Mouse (Mus musculus): ENCODE data around the gene 1600014C23Rik. TPM values are rescaled to one million over a fixed set of nuclear protein-coding genes. Genes with fewer than 3 reads are reported as not detected.

The 1600014C23Rik gene
- polyA plus RNA-seq, 1 experiment from 2014 or later = not detected

GRCm38 (mm10) chr17:45695227-45696120 lies 38.2 kb downstream of the 1600014C23Rik start:
- H3K9me3 ChIP-seq = no peaks in the 10 kb centered on the region
- no peak overlapping the region for H3K4me3 ChIP-seq
- H3K36me3 ChIP-seq = peaks cover 19% of the 10 kb centered on the region; the same call in 1 of the 2 replicates
- 82% methylated on average over 23 of the region's 23 CpGs for WGBS
- no peak overlapping the region for H3K4me2 ChIP-seq (replicated peaks)
- H3K27me3 ChIP-seq (replicated peaks) = no peaks in the 10 kb centered on the region
- no peak for ATAC-seq (ENCODE audit: low FRiP score, low read depth)
- no peaks in the 10 kb centered on the region for H3K4me1 ChIP-seq
- H3K27ac ChIP-seq = no peak overlapping the region
- H3K9ac ChIP-seq = no peak overlapping the region

- Histone ChIP-seq H3K4me1 (no peaks in the 10 kb centered on the region), H3K36me3 (peaks cover 16% of the 10 kb centered on the region; the same call in 1 of the 2 replicates), H3K4me3 (no peak overlapping the region), H3K27me3 (replicated peaks) (no peaks in the 10 kb centered on the region), H3K9me3 (no peaks in the 10 kb centered on the region), H3K4me2 (replicated peaks) (no peak overlapping the region), H3K9ac (no peak overlapping the region), H3K27ac (no peak overlapping the region)
- 88% methylated on average over 18 of the region's 18 CpGs for WGBS
- ATAC-seq (ENCODE audit: low FRiP score, low read depth) = no peak
Measured at GRCm38 (mm10) chr17:45693812-45694565, 39.7 kb downstream of the 1600014C23Rik start.

- Histone ChIP-seq H3K9me3 (no peaks in the 10 kb centered on the region), H3K27ac (no peak overlapping the region), H3K36me3 (peaks cover 5% of the 10 kb centered on the region; the same call in 1 of the 2 replicates), H3K27me3 (replicated peaks) (no peaks in the 10 kb centered on the region), H3K4me3 (no peak overlapping the region), H3K4me1 (peaks cover 8% of the 10 kb centered on the region), H3K9ac (no peak overlapping the region), H3K4me2 (replicated peaks) (no peak overlapping the region)
- ATAC-seq (ENCODE audit: low FRiP score, low read depth) = no peak
- 80% methylated on average over 5 of the region's 5 CpGs for WGBS
Measured at GRCm38 (mm10) chr17:45692159-45692558, 41.5 kb downstream of the 1600014C23Rik start.

- 89% methylated on average over 4 of the region's 4 CpGs for WGBS
- no peak overlapping the region for H3K9ac ChIP-seq
- no peak overlapping the region for H3K4me3 ChIP-seq
- no peak for ATAC-seq (ENCODE audit: low FRiP score, low read depth)
- H3K36me3 ChIP-seq = no peaks in the 10 kb centered on the region
- H3K27ac ChIP-seq = no peak overlapping the region
- no peaks in the 10 kb centered on the region for H3K27me3 ChIP-seq (replicated peaks)
- H3K4me2 ChIP-seq (replicated peaks) = no peak overlapping the region
- peaks cover 15% of the 10 kb centered on the region for H3K4me1 ChIP-seq
- H3K9me3 ChIP-seq = no peaks in the 10 kb centered on the region
Measured at GRCm38 (mm10) chr17:45690044-45690443, 43.6 kb downstream of the 1600014C23Rik start.

GRCm38 (mm10) chr17:45689120-45689519 lies 44.5 kb downstream of the 1600014C23Rik start:
- H3K36me3 ChIP-seq = no peaks in the 10 kb centered on the region
- no peak for ATAC-seq (ENCODE audit: low FRiP score, low read depth)

GRCm38 (mm10) chr17:45686716-45687115 lies 46.9 kb downstream of the 1600014C23Rik start, which contains the start of gene Tmem63b:
Gene Tmem63b, minus strand, starts transcription at chr17:45686905.
- peak within 1 kb of the TSS; percentile 83 for H3K9ac ChIP-seq
- H3K4me3 ChIP-seq = peak within 1 kb of the TSS; percentile 80
- H3K4me2 ChIP-seq (replicated peaks) = peak within 1 kb of the TSS; percentile 75
- no peaks in the 10 kb centered on the region for H3K9me3 ChIP-seq
- WGBS = 9% methylated on average over 12 of the region's 12 CpGs
- peak within 1 kb of the TSS; percentile 65; the same call in 1 of the 2 replicates for H3K27ac ChIP-seq
- H3K4me1 ChIP-seq = peaks cover 24% of the 10 kb centered on the region
- H3K27me3 ChIP-seq (replicated peaks) = no peaks in the 10 kb centered on the region
- ATAC-seq (ENCODE audit: low FRiP score, low read depth) = peak; percentile 8; the same call in 1 of the 2 replicates
- H3K36me3 ChIP-seq = no peaks in the 10 kb centered on the region

More at GRCm38 (mm10) chr17:45689120-45689519, 44.5 kb downstream of the 1600014C23Rik start:
- no peak overlapping the region for H3K9ac ChIP-seq
- 93% methylated on average over 9 of the region's 9 CpGs for WGBS
- H3K27ac ChIP-seq = no peak overlapping the region
- H3K4me2 ChIP-seq (replicated peaks) = no peak overlapping the region
- H3K9me3 ChIP-seq = no peaks in the 10 kb centered on the region
- H3K4me3 ChIP-seq = no peak overlapping the region
- H3K27me3 ChIP-seq (replicated peaks) = no peaks in the 10 kb centered on the region
- peaks cover 23% of the 10 kb centered on the region for H3K4me1 ChIP-seq

- H3K4me2 ChIP-seq (replicated peaks) = peak within 1 kb of the TSS; percentile 75
- under 1% methylated on average over 37 of the region's 50 CpGs for WGBS
- ATAC-seq (ENCODE audit: low FRiP score, low read depth) = peak; percentile 88
- no peaks in the 10 kb centered on the region for H3K9me3 ChIP-seq
- peak within 1 kb of the TSS; percentile 80 for H3K4me3 ChIP-seq
- no peaks in the 10 kb centered on the region for H3K36me3 ChIP-seq
- H3K27me3 ChIP-seq (replicated peaks) = no peaks in the 10 kb centered on the region
- H3K27ac ChIP-seq = peak within 1 kb of the TSS; percentile 65; the same call in 1 of the 2 replicates
- H3K4me1 ChIP-seq = peaks cover 25% of the 10 kb centered on the region
- H3K9ac ChIP-seq = peak within 1 kb of the TSS; percentile 83
Measured at GRCm38 (mm10) chr17:45686093-45686619, 47.5 kb downstream of the 1600014C23Rik start, which contains the start of gene Mrpl14. Gene Mrpl14, plus strand, starts transcription at chr17:45686322.

GRCm38 (mm10) chr17:45685171-45686092 lies 48.2 kb downstream of the 1600014C23Rik start:
- Histone ChIP-seq H3K4me1 (peaks cover 32% of the 10 kb centered on the region), H3K9me3 (no peaks in the 10 kb centered on the region), H3K27ac (peak overlapping the region; percentile 65; the same call in 1 of the 2 replicates), H3K36me3 (no peaks in the 10 kb centered on the region), H3K27me3 (replicated peaks) (no peaks in the 10 kb centered on the region), H3K4me3 (peak overlapping the region; percentile 80), H3K9ac (peak overlapping the region; percentile 83), H3K4me2 (replicated peaks) (peak overlapping the region; percentile 75)
- ATAC-seq (ENCODE audit: low FRiP score, low read depth) = peak; percentile 67
- under 1% methylated on average over 58 of the region's 58 CpGs for WGBS

- H3K27me3 ChIP-seq (replicated peaks) = no peaks in the 10 kb centered on the region
Measured at GRCm38 (mm10) chr17:45684667-45685131, 48.9 kb downstream of the 1600014C23Rik start.

More at GRCm38 (mm10) chr17:45684667-45685131, 48.9 kb downstream of the 1600014C23Rik start:
- peak; percentile 23; the same call in 1 of the 2 replicates for ATAC-seq (ENCODE audit: low FRiP score, low read depth)
- H3K4me3 ChIP-seq = peak overlapping the region; percentile 80
- peaks cover 33% of the 10 kb centered on the region for H3K4me1 ChIP-seq
- H3K9ac ChIP-seq = peak overlapping the region; percentile 83
- H3K9me3 ChIP-seq = no peaks in the 10 kb centered on the region
- WGBS = 32% methylated on average over 14 of the region's 14 CpGs
- no peaks in the 10 kb centered on the region for H3K36me3 ChIP-seq
- H3K27ac ChIP-seq = peak overlapping the region; percentile 65; the same call in 1 of the 2 replicates
- peak overlapping the region; percentile 75 for H3K4me2 ChIP-seq (replicated peaks)
